Mouse (Mus musculus) bone marrow macrophage, adult 2 months (primary cell): ENCODE measurements around the gene Gm20388.

ENCODE experiments used
- CTCF ChIP-seq: IDR thresholded peaks from 2 replicates; pipeline ENCODE4 v1.5.1; 2012; ENCODE audit warnings: low read depth, mild to moderate bottlenecking, low read length, moderate library complexity
- POLR2A ChIP-seq: IDR thresholded peaks from 2 replicates; pipeline ENCODE4 v1.6.1; 2012; ENCODE audit warnings: mild to moderate bottlenecking, low read depth, low read length, borderline replicate concordance

DNA sequence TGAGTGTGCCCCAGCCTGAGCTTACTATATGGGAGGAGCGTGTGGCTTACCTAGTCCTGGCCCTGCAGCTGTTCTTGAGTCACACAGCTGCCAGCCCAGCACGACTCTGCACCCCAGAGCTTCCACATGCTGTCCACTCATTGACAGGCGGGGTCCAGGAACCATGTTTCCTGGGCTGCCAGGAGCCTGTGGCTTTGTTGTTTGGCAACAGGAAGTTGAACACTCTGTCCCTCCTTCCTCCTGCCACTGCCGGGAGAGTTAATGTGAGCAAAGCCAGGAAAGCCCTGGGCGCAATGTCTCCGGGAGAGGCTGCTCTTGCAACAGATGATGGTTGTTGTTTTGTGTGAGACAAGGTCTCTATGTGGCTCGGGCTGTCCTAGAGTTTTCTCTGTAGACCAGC lies 242.0 kb downstream of the Gm20388 start:
- TF ChIP-seq CTCF (no peak), POLR2A (no peak)
